ENCODE assay signal across 10 mouse cellular contexts in genomic region chr14:55795380-55796163, GRCm38 (mm10). TPM values are rescaled to one million over a fixed set of nuclear protein-coding genes. Genes with fewer than 3 reads are reported as not detected.
DNase-seq lines count a peak whose midpoint lies in the region; ATAC-seq and TF ChIP-seq lines count a peak whose summit lies in the region.
"Had no signal": no experiment of that assay in that cellular context is flagged by ENCODE, and none has a peak within 500 bp of the region (broad histone marks: within the 10 kb centered on the region; RNA-seq: fewer than 3 reads in every experiment).

No protein-coding gene starts in this region.

- H3K27me3 ChIP-seq in limb, embryonic 15.5 days, result no peaks in the 10 kb centered on the region
- peaks cover under 1% of the 10 kb centered on the region; the same call in 1 of the 2 replicates for H3K27me3 ChIP-seq in limb, embryonic 10.5 days (ENCODE audit: low read depth, poor library complexity, severe bottlenecking)
- no peaks in the 10 kb centered on the region for H3K27me3 ChIP-seq in intestine, embryonic 15.5 days (replicated peaks)
- no peaks in the 10 kb centered on the region for H3K27me3 ChIP-seq in small intestine, adult 2 months (ENCODE audit: control insufficient read depth, insufficient read depth, low read length)
- no peaks in the 10 kb centered on the region for H3K27me3 ChIP-seq in midbrain, embryonic 15.5 days (replicated peaks)
- no peaks in the 10 kb centered on the region for H3K27me3 ChIP-seq in hindbrain, postnatal 0 days (ENCODE audit: insufficient read depth, low read length)

- ATAC-seq in limb, embryonic 15.5 days (ENCODE audit: insufficient number of reproducible peaks, low FRiP score, low TSS enrichment, low read depth), result no peak
- peak; percentile 97 for ATAC-seq in intestine, embryonic 15.5 days
- ATAC-seq in midbrain, embryonic 15.5 days (replicated peaks), result no peak
- ATAC-seq in hindbrain, postnatal 0 days, result no peak
- ATAC-seq: forebrain, embryonic 13.5 days had no signal

- DNase-seq in limb, embryonic 10.5 days (ENCODE audit: low spot score), result no peak
- DNase-seq in c-Kit-positive CD71-negative TER-119-negative erythroid progenitor cells, embryonic 14.5 days (ENCODE audit: low read depth), result peak; percentile 43
- DNase-seq in hindbrain, postnatal 0 days (ENCODE audit: low spot score), result no peak
- no peak for DNase-seq in cerebellum, adult 11 months
- DNase-seq: cerebellum, adult 9-11 months had no signal

- H3K27ac ChIP-seq in limb, embryonic 15.5 days, result 0 out of 2 replicates have a peak overlapping the region, but pooled peaks have one; percentile 7
- no peak overlapping the region for H3K27ac ChIP-seq in limb, embryonic 10.5 days
- peak overlapping the region; percentile 69 for H3K27ac ChIP-seq in intestine, embryonic 15.5 days
- peak overlapping the region; percentile 88 for H3K27ac ChIP-seq in small intestine, adult 2 months (ENCODE audit: insufficient read depth, low read depth, low read length)
- no peak overlapping the region for H3K27ac ChIP-seq in midbrain, embryonic 15.5 days
- H3K27ac ChIP-seq in hindbrain, postnatal 0 days, result no peak overlapping the region
- H3K27ac ChIP-seq: forebrain, embryonic 13.5 days had no signal

- WGBS in limb, embryonic 15.5 days, result 75% methylated on average over 15 of the region's 15 CpGs
- 85% methylated on average over 15 of the region's 15 CpGs for WGBS in limb, embryonic 10.5 days
- 64% methylated on average over 15 of the region's 15 CpGs for WGBS in intestine, embryonic 15.5 days
- WGBS in small intestine, adult 2 months, result 25% methylated on average over 15 of the region's 15 CpGs
- WGBS in midbrain, embryonic 15.5 days, result 85% methylated on average over 15 of the region's 15 CpGs
- 85% methylated on average over 15 of the region's 15 CpGs for WGBS in hindbrain, postnatal 0 days

- H3K4me1 ChIP-seq in limb, embryonic 15.5 days, result no peaks in the 10 kb centered on the region
- H3K4me1 ChIP-seq in limb, embryonic 10.5 days, result no peaks in the 10 kb centered on the region
- 0 out of 2 replicates have a peak, but pooled peaks cover 4% of the 10 kb centered on the region for H3K4me1 ChIP-seq in intestine, embryonic 15.5 days (replicated peaks)
- H3K4me1 ChIP-seq in small intestine, adult 2 months (ENCODE audit: control insufficient read depth, insufficient read depth, insufficient read length, low read length), result peaks cover 8% of the 10 kb centered on the region; the same call in 1 of the 2 replicates
- no peaks in the 10 kb centered on the region for H3K4me1 ChIP-seq in midbrain, embryonic 15.5 days
- H3K4me1 ChIP-seq in hindbrain, postnatal 0 days (ENCODE audit: insufficient read depth, low read length), result no peaks in the 10 kb centered on the region
- H3K4me1 ChIP-seq: forebrain, embryonic 13.5 days had no signal

- H3K9me3 ChIP-seq in limb, embryonic 15.5 days, result no peaks in the 10 kb centered on the region
- no peaks in the 10 kb centered on the region for H3K9me3 ChIP-seq in limb, embryonic 10.5 days (replicated peaks)
- no peaks in the 10 kb centered on the region for H3K9me3 ChIP-seq in intestine, embryonic 15.5 days
- no peaks in the 10 kb centered on the region for H3K9me3 ChIP-seq in midbrain, embryonic 15.5 days
- no peaks in the 10 kb centered on the region for H3K9me3 ChIP-seq in hindbrain, postnatal 0 days (ENCODE audit: low read length)
- H3K9me3 ChIP-seq: forebrain, embryonic 13.5 days had no signal

- H3K9ac ChIP-seq in limb, embryonic 15.5 days, result no peak overlapping the region
- H3K9ac ChIP-seq in intestine, embryonic 15.5 days, result no peak overlapping the region
- H3K9ac ChIP-seq in midbrain, embryonic 15.5 days, result no peak overlapping the region
- no peak overlapping the region for H3K9ac ChIP-seq in hindbrain, postnatal 0 days (replicated peaks; ENCODE audit: low read length)
- H3K9ac ChIP-seq: forebrain, embryonic 13.5 days had no signal

- H3K36me3 ChIP-seq in limb, embryonic 15.5 days, result no peaks in the 10 kb centered on the region
- H3K36me3 ChIP-seq in limb, embryonic 10.5 days, result no peaks in the 10 kb centered on the region
- H3K36me3 ChIP-seq in intestine, embryonic 15.5 days, result no peaks in the 10 kb centered on the region
- H3K36me3 ChIP-seq in small intestine, adult 2 months (ENCODE audit: control insufficient read depth, insufficient read depth, low read length), result no peaks in the 10 kb centered on the region
- H3K36me3 ChIP-seq in midbrain, embryonic 15.5 days (replicated peaks), result no peaks in the 10 kb centered on the region
- no peaks in the 10 kb centered on the region for H3K36me3 ChIP-seq in hindbrain, postnatal 0 days (ENCODE audit: insufficient read depth, low read length)

- peak; percentile 32; the same call in 1 of the 2 replicates for TF ChIP-seq POLR2A in small intestine, adult 2 months (IDR thresholded peaks at IDR 0.05; ENCODE audit: low read depth, low read length)

- no peak overlapping the region for H3K4me3 ChIP-seq in limb, embryonic 15.5 days
- H3K4me3 ChIP-seq in limb, embryonic 10.5 days, result no peak overlapping the region
- no peak overlapping the region for H3K4me3 ChIP-seq in intestine, embryonic 15.5 days (replicated peaks)
- H3K4me3 ChIP-seq in small intestine, adult 2 months (ENCODE audit: low read depth, low read length), result no peak overlapping the region
- H3K4me3 ChIP-seq in midbrain, embryonic 15.5 days, result no peak overlapping the region
- no peak overlapping the region for H3K4me3 ChIP-seq in hindbrain, postnatal 0 days (ENCODE audit: low read length)
- H3K4me3 ChIP-seq: forebrain, embryonic 13.5 days had no signal

- TF ChIP-seq CTCF in small intestine, adult 2 months (IDR thresholded peaks at IDR 0.05; ENCODE audit: extremely low read depth, insufficient read length, insufficient replicate concordance, low read depth, low read length), result no peak
- no peak for TF ChIP-seq CTCF in hindbrain, postnatal 0 days (IDR thresholded peaks at IDR 0.05; ENCODE audit: low read depth)

- no peak overlapping the region for H3K4me2 ChIP-seq in limb, embryonic 15.5 days
- 0 out of 2 replicates have a peak overlapping the region, but pooled peaks have one; percentile 9 for H3K4me2 ChIP-seq in intestine, embryonic 15.5 days (replicated peaks)
- H3K4me2 ChIP-seq in midbrain, embryonic 15.5 days, result no peak overlapping the region
- H3K4me2 ChIP-seq in hindbrain, postnatal 0 days (ENCODE audit: low read depth, low read length), result no peak overlapping the region
- H3K4me2 ChIP-seq: forebrain, embryonic 13.5 days had no signal

RNA-seq across cellular contexts. Expression of gene Ripk3, which starts 6.9 kb away (rescaled TPM):
- polyA plus RNA-seq in limb, embryonic 15.5 days (2015; fragmentation: Nextera tagmentation; extraction: Ambion mirVana), result 35.0 and 37.6 TPM in 2 replicates
- 25.3 and 29.3 TPM in 2 replicates for polyA plus RNA-seq in limb, embryonic 10.5 days (2016; fragmentation: Nextera tagmentation; extraction: Ambion mirVana)
- polyA plus RNA-seq in intestine, embryonic 15.5 days (2015; fragmentation: Nextera tagmentation; extraction: Ambion mirVana), result 45.2 and 45.6 TPM in 2 replicates
- polyA plus RNA-seq in small intestine, adult 2 months (2012; rRNA removed), result 24.7 and 42.1 TPM in 2 replicates
- 2.3 and 2.7 TPM in 2 replicates for polyA plus RNA-seq in midbrain, embryonic 15.5 days (2015; fragmentation: Nextera tagmentation; extraction: Ambion mirVana)
- 0.42 and 1.7 TPM in 2 replicates for total RNA-seq in hindbrain, postnatal 0 days (2014; rRNA removed)
- 1.7 and 2.0 TPM in 2 replicates for polyA plus RNA-seq in hindbrain, postnatal 0 days (2015; fragmentation: Nextera tagmentation; extraction: Ambion mirVana)

RNA-seq across cellular contexts. Expression of gene Adcy4, which starts 11.7 kb away (rescaled TPM):
- 16.8 and 21.3 TPM in 2 replicates for polyA plus RNA-seq in limb, embryonic 15.5 days (2015; fragmentation: Nextera tagmentation; extraction: Ambion mirVana)
- polyA plus RNA-seq in limb, embryonic 10.5 days (2016; fragmentation: Nextera tagmentation; extraction: Ambion mirVana), result 7.7 and 13.3 TPM in 2 replicates
- polyA plus RNA-seq in intestine, embryonic 15.5 days (2015; fragmentation: Nextera tagmentation; extraction: Ambion mirVana), result 6.7 and 7.0 TPM in 2 replicates
- polyA plus RNA-seq in small intestine, adult 2 months (2012; rRNA removed), result 3.3 and 6.1 TPM in 2 replicates
- 5.7 and 6.2 TPM in 2 replicates for polyA plus RNA-seq in midbrain, embryonic 15.5 days (2015; fragmentation: Nextera tagmentation; extraction: Ambion mirVana)
- 5.6 and 5.8 TPM in 2 replicates for total RNA-seq in hindbrain, postnatal 0 days (2014; rRNA removed)
- 1.7 and 2.8 TPM in 2 replicates for polyA plus RNA-seq in hindbrain, postnatal 0 days (2015; fragmentation: Nextera tagmentation; extraction: Ambion mirVana)

RNA-seq across cellular contexts. Expression of gene Nfatc4, which starts 27.4 kb away (rescaled TPM):
- polyA plus RNA-seq in limb, embryonic 15.5 days (2015; fragmentation: Nextera tagmentation; extraction: Ambion mirVana), result 89.3 and 95.9 TPM in 2 replicates
- 106 and 157 TPM in 2 replicates for polyA plus RNA-seq in limb, embryonic 10.5 days (2016; fragmentation: Nextera tagmentation; extraction: Ambion mirVana)
- polyA plus RNA-seq in intestine, embryonic 15.5 days (2015; fragmentation: Nextera tagmentation; extraction: Ambion mirVana), result 25.7 and 26.3 TPM in 2 replicates
- 5.8 and 7.6 TPM in 2 replicates for polyA plus RNA-seq in small intestine, adult 2 months (2012; rRNA removed)
- 8.4 and 10.8 TPM in 2 replicates for polyA plus RNA-seq in midbrain, embryonic 15.5 days (2015; fragmentation: Nextera tagmentation; extraction: Ambion mirVana)
- total RNA-seq in hindbrain, postnatal 0 days (2014; rRNA removed), result 13.9 and 21.9 TPM in 2 replicates
- 5.9 and 6.8 TPM in 2 replicates for polyA plus RNA-seq in hindbrain, postnatal 0 days (2015; fragmentation: Nextera tagmentation; extraction: Ambion mirVana)

RNA-seq across cellular contexts. Expression of gene Ltb4r1, which starts 29.8 kb away (rescaled TPM):
- 1.2 and 1.4 TPM in 2 replicates for polyA plus RNA-seq in limb, embryonic 15.5 days (2015; fragmentation: Nextera tagmentation; extraction: Ambion mirVana)
- polyA plus RNA-seq in limb, embryonic 10.5 days (2016; fragmentation: Nextera tagmentation; extraction: Ambion mirVana), result 0.14 and 0.26 TPM in 2 replicates
- 0.93 and 1.0 TPM in 2 replicates for polyA plus RNA-seq in intestine, embryonic 15.5 days (2015; fragmentation: Nextera tagmentation; extraction: Ambion mirVana)
- polyA plus RNA-seq in small intestine, adult 2 months (2012; rRNA removed), result 25.3 and 26.4 TPM in 2 replicates
- polyA plus RNA-seq in midbrain, embryonic 15.5 days (2015; fragmentation: Nextera tagmentation; extraction: Ambion mirVana), result 0.41 and 0.59 TPM in 2 replicates
- 0.43 and 0.52 TPM in 2 replicates for total RNA-seq in hindbrain, postnatal 0 days (2014; rRNA removed)
- 0.64 and 0.71 TPM in 2 replicates for polyA plus RNA-seq in hindbrain, postnatal 0 days (2015; fragmentation: Nextera tagmentation; extraction: Ambion mirVana)
- polyA plus RNA-seq: forebrain, embryonic 13.5 days had no signal

RNA-seq across cellular contexts. Expression of gene Ltb4r2, which starts 34.3 kb away (rescaled TPM):
- polyA plus RNA-seq in limb, embryonic 15.5 days (2015; fragmentation: Nextera tagmentation; extraction: Ambion mirVana), result 0.83 and 1.3 TPM in 2 replicates
- 0.23 and 0.30 TPM in 2 replicates for polyA plus RNA-seq in limb, embryonic 10.5 days (2016; fragmentation: Nextera tagmentation; extraction: Ambion mirVana)
- polyA plus RNA-seq in intestine, embryonic 15.5 days (2015; fragmentation: Nextera tagmentation; extraction: Ambion mirVana), result 0.31 and 0.52 TPM in 2 replicates
- 65.3 and 90.6 TPM in 2 replicates for polyA plus RNA-seq in small intestine, adult 2 months (2012; rRNA removed)
- polyA plus RNA-seq in midbrain, embryonic 15.5 days (2015; fragmentation: Nextera tagmentation; extraction: Ambion mirVana), result 0.67 and 0.70 TPM in 2 replicates
- 0.16 and 0.32 TPM in 2 replicates for total RNA-seq in hindbrain, postnatal 0 days (2014; rRNA removed)
- 0.69 and 0.78 TPM in 2 replicates for polyA plus RNA-seq in hindbrain, postnatal 0 days (2015; fragmentation: Nextera tagmentation; extraction: Ambion mirVana)

Comparison
In these comparisons a context has a peak if more than half of its experiments do, and no peak if none do; other contexts are left out.
1. H3K27ac ChIP-seq: peak in limb, embryonic 15.5 days (single experiment), intestine, embryonic 15.5 days (single experiment) and small intestine, adult 2 months (single experiment); none in limb, embryonic 10.5 days (single experiment), midbrain, embryonic 15.5 days (single experiment) and hindbrain, postnatal 0 days (single experiment).